Mouse (Mus musculus) forebrain, embryonic 14.5 days (tissue): Measurements from ENCODE around the gene Plekhn1. TPM values are rescaled to one million over a fixed set of nuclear protein-coding genes. Genes with fewer than 3 reads are reported as not detected.

Source experiments
- ATAC-seq: fragments of 200-750 bp; cut with Nextera tagmentation; 2 replicates; pipeline ENCODE4 v1.8.0; 2017; ENCODE audit warnings: mild to moderate bottlenecking, moderate library complexity
- DNase-seq: peaks from one replicate; pipeline ENCODE4 v3.0.0-alpha.2; 2015; ENCODE audit warnings: low spot score
- H3K27ac ChIP-seq: fragments of 300-500 bp; sonication (generic); 2 replicates; pipeline ENCODE4 v1.5.1; 2014; ENCODE audit warnings: low read depth, mild to moderate bottlenecking, control low read depth, low read length, moderate library complexity
- H3K27me3 ChIP-seq: fragments of 300-500 bp; sonication (generic); replicated peaks from 2 replicates; pipeline ENCODE4 v1.6.1; 2014; ENCODE audit warnings: low read length, control low read depth, mixed read lengths; ENCODE audit not compliant: control insufficient read depth, insufficient read depth
- H3K36me3 ChIP-seq: fragments of 300-500 bp; sonication (generic); 2 replicates; pipeline ENCODE4 v1.6.1; 2014; ENCODE audit warnings: low read length, control low read depth; ENCODE audit not compliant: control insufficient read depth, insufficient read depth
- H3K4me1 ChIP-seq: fragments of 300-500 bp; sonication (generic); 2 replicates; pipeline ENCODE4 v1.6.1; 2014; ENCODE audit warnings: antibody characterized with exemption, low read length, control low read depth; ENCODE audit not compliant: control insufficient read depth, insufficient read depth
- H3K4me2 ChIP-seq: fragments of 300-500 bp; sonication (generic); 2 replicates; pipeline ENCODE4 v1.6.1; 2014; ENCODE audit warnings: mild to moderate bottlenecking, control low read depth, low read length
- H3K4me3 ChIP-seq: fragments of 300-500 bp; sonication (generic); 2 replicates; pipeline ENCODE4 v1.5.1; 2014; ENCODE audit warnings: low read depth, low read length, control low read depth
- H3K9ac ChIP-seq: fragments of 300-500 bp; sonication (generic); 2 replicates; pipeline ENCODE4 v1.6.1; 2014; ENCODE audit warnings: mild to moderate bottlenecking, low read length, control low read depth, moderate library complexity
- H3K9me3 ChIP-seq: fragments of 300-500 bp; sonication (generic); replicated peaks from 2 replicates; pipeline ENCODE4 v1.6.1; 2016; ENCODE audit warnings: low read length, control low read depth, mixed read lengths; ENCODE audit not compliant: control insufficient read depth
- WGBS: fragments of 180-500 bp; shearing (Covaris S2); extraction: QIAGEN DNeasy Blood & Tissue Kit; methylation state at CpG from one replicate; pipeline ENCODE4 v1.1.7; 2014; 5-methylcytosine and 5-hydroxymethylcytosine counted together
- polyA plus RNA-seq: library from polyadenylated mRNA; unstranded; fragments of >200 nt; fragmentation: Nextera tagmentation; extraction: Ambion mirVana; gene quantifications from 2 replicates; pipeline ENCODE4 v1.2.1, GENCODE M21; 2014

The Plekhn1 gene
- polyA plus RNA-seq, 1 experiment from 2014 or later = 19.2 TPM

DNA sequence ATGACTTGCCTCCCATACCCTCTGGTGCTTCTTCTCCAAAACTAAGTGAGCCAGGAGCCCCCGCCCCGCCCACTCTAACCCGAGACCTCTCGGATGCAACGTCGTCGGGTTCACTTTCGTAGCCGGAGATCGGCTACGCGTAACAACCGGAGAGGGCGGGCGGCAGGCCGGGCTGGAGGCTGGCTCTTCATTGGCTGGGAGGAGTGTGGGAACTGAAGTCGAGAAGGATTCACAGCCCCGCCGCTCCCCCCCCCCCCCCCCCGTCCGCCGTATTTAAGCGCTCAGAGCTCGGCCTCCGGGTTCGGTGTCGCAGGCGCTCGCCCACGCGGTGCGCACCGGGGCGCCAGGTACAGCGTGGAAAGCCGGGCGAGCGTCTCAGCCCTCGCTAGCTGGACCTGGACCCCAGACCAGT lies 31.6 kb downstream of the Plekhn1 start, which contains the start of gene AW011738:
TSS of gene AW011738 (plus strand) at position 304 of the 412 bp plus-strand sequence.
- ATAC-seq = peak; percentile 86
- H3K27ac ChIP-seq = peak within 1 kb of the TSS; percentile 39; the same call in 1 of the 2 replicates
- DNase-seq = peak; percentile 84
- H3K27me3 ChIP-seq = no peaks in the 10 kb centered on the region
- WGBS = 0% methylated on average over 27 of the region's 39 CpGs
- 0 out of 2 replicates have a peak, but pooled peaks cover 3% of the 10 kb centered on the region for H3K36me3 ChIP-seq
- peak within 1 kb of the TSS; percentile 96 for H3K4me2 ChIP-seq
- peak within 1 kb of the TSS; percentile 77 for H3K9ac ChIP-seq
- no peaks in the 10 kb centered on the region for H3K9me3 ChIP-seq
- H3K4me3 ChIP-seq = peak within 1 kb of the TSS; percentile 56
- H3K4me1 ChIP-seq = peaks cover 7% of the 10 kb centered on the region

DNA sequence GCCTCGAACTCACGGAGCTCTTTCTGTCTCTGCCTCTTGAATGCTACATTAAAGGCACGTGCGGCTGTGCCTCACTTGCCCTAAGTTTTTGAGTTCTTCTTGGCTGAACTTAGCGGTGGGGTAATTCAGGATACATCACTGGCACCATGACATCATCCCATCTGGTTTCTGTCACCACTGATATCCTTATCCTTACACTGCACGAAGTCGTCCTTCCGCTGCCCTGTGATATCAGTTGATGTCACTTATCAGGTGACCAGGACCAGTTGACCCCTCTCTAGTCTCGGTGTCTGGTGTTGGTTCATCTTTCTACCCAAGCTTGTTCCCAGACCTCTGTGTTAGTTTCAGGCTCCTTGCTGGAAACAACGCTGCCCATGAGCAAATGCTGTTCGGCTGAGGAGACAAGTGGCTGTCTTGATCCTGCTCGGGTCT lies 32.2 kb downstream of the Plekhn1 start:
- no peak for DNase-seq
- Histone ChIP-seq H3K4me1 (peaks cover 7% of the 10 kb centered on the region), H3K36me3 (0 out of 2 replicates have a peak, but pooled peaks cover 3% of the 10 kb centered on the region), H3K4me2 (peak overlapping the region; percentile 96), H3K27me3 (no peaks in the 10 kb centered on the region), H3K9me3 (no peaks in the 10 kb centered on the region), H3K4me3 (peak overlapping the region; percentile 56), H3K9ac (peak overlapping the region; percentile 77; the same call in 1 of the 2 replicates), H3K27ac (peak overlapping the region; percentile 35; the same call in 1 of the 2 replicates)
- 48% methylated on average over 12 of the region's 12 CpGs for WGBS
- ATAC-seq = no peak

DNA sequence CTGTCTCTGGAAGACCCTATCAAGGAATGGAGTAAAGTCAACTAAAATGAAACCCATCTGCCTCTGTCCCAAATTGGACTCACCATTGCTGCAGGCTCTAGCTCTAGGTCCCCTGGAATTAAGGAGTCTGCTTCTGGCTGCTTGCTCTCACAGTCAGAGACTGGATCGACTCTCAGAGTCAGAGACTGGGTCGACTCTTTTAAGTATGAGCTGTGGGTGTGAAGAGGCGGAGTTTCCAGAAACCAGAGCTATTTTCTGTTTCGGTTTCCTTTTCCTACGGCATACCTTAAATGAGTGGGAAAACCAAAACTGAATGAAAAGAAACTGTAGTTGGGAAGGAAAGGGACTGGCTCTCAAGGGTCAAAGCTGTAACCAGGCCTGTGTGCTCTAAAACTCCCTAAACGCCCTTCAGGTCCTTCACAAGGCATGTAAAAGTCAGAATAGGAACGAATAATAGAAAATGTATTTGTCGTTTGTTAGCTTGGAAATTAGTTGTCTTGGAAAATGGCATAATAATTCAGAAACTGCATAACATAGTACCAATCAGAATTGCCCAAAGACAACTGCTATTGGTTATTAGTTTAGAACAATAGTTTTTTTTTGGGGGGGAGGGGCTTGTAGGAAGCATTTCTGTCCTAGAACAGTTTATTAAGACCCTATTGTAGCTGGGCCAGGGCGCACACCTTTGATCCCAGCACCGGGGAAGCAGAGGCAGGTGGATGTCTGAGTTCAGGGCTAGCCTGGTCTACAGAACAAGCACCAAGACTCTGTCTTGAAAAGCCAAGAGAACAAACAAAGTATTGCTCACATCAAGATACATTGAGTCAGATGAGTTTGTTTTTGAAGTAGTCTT lies 33.8 kb downstream of the Plekhn1 start, which contains the start of gene Isg15:
TSS of gene Isg15 (minus strand) at position 196 of the 853 bp plus-strand sequence.
- H3K4me3 ChIP-seq = no peak within 1 kb of the TSS
- H3K4me2 ChIP-seq = no peak within 1 kb of the TSS
- no peak within 1 kb of the TSS for H3K27ac ChIP-seq
- no peaks in the 10 kb centered on the region for H3K9me3 ChIP-seq
- ATAC-seq = no peak
- no peaks in the 10 kb centered on the region for H3K36me3 ChIP-seq
- H3K9ac ChIP-seq = no peak within 1 kb of the TSS
- no peaks in the 10 kb centered on the region for H3K27me3 ChIP-seq
- 68% methylated on average over 10 of the region's 10 CpGs for WGBS
- DNase-seq = no peak
- peaks cover 12% of the 10 kb centered on the region for H3K4me1 ChIP-seq

DNA sequence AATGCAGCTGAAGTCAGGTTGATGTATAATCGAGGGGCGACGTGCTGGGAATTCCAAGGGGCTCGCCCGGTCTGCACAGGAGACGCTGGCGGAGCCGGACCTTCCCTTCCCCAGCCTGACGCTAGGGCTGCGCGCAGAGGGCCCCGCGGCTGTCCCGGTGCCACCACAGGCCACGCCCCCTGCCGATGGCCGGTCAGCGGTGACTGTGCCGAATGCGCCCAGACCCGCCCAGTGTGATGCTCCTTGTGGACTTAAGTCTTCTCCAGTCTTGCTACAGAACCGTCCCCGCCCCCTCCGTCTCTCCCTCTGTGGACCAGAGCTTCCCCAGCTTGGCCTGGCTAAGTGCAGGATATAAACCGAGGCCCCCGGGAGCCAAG lies 36.8 kb downstream of the Plekhn1 start:
- ATAC-seq (peak; percentile 92), DNase-seq (peak; percentile 94)
- H3K36me3 ChIP-seq = peaks cover 10% of the 10 kb centered on the region
- peak overlapping the region; percentile 94 for H3K27ac ChIP-seq
- H3K9me3 ChIP-seq = no peaks in the 10 kb centered on the region
- under 1% methylated on average over 26 of the region's 26 CpGs for whole genome bisulfite sequencing
- H3K27me3 ChIP-seq = no peaks in the 10 kb centered on the region
- peak overlapping the region; percentile 86 for H3K4me3 ChIP-seq
- peaks cover 35% of the 10 kb centered on the region for H3K4me1 ChIP-seq
- peak overlapping the region; percentile 67 for H3K9ac ChIP-seq
- H3K4me2 ChIP-seq = peak overlapping the region; percentile 57

DNA sequence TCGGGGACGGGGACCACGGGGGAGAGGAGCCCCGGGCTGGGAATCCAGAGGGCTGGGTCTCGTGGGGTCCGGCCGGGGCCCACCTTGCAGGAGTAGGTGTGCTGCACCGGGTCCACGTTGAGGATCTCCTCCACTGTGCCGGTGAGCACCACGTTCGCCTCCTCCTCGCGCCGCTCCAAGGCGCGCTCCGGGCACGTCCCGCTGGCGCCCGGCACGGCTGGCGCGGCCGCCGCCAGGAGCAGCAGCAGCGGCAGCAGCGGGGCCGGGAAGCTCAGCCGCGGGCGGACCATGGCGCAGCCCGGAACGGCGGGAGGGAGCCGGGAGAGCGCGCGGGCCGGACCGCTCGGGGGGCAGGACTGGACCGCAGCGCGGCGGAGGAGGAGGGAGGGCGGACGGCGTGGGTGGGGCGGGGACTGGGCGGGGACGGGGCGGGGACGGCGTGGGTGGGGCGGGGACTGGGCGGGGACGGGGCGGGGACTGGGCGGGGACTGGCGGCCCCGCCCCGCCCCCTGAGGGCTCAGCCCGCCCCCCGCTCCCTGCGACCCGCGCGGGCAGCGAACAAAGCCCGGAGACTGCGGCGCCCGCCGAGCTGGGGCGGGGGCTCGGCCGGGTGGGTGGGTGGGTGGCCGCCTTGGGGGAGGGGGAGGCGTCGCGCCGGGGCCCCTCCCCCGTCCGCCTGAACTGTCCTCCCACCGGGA lies 37.4 kb downstream of the Plekhn1 start, which contains the start of gene Agrn:
TSS of gene Agrn (minus strand) at position 358 of the 698 bp plus-strand sequence.
- ATAC-seq (peak; percentile 81), DNase-seq (no peak)
- peaks cover 15% of the 10 kb centered on the region for H3K36me3 ChIP-seq
- WGBS = under 1% methylated on average over 30 of the region's 88 CpGs
- H3K4me3 ChIP-seq = peak within 1 kb of the TSS; percentile 86
- H3K9me3 ChIP-seq = no peaks in the 10 kb centered on the region
- peak within 1 kb of the TSS; percentile 94 for H3K27ac ChIP-seq
- peaks cover 34% of the 10 kb centered on the region for H3K4me1 ChIP-seq
- H3K27me3 ChIP-seq = no peaks in the 10 kb centered on the region
- H3K9ac ChIP-seq = peak within 1 kb of the TSS; percentile 91
- H3K4me2 ChIP-seq = peak within 1 kb of the TSS; percentile 95

DNA sequence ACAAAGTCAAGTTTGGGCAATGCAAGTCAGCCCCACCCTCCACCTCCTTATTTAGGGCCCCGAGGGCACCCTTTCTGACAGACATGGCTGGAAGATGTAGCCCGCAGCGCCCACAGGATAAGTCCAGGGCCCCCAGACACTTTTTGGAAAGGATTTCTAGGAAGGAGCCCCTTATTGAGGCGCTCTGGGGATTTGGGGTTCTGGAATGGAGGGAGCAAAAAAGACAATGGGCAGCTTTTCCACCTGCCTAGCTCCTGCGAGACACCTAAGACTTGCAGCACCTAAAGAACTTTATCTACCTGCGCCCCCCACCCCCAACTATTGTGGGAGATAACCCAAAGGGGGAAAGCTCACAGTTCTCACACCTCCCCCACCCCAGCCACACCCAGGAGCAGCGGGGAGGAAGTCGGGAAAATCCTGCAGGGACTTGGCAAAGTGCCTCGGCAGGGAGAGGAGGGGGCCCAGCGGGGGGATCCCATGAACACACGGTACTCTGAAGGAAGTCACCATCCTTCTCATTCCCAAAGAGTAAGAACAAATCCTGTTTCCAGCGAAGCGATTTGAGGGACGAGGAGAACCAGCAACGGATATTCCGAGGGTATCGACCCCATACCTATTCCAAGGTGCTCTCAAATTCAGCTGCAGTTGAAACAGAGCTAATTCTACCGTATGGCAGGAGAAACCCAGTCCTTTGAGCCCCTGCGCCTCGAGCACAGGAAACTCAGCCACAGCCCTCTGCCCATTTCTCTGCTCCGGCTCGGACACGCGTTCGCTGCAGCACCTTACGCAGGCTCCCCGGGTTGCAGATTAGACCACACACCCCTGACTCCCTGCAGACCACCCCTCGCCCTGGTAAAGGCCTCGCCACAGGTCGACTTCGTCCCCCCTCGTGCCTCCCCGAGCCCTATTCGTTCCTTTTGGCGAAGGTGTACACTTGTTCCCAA lies 38.5 kb downstream of the Plekhn1 start:
- Histone ChIP-seq H3K9ac (peak overlapping the region; percentile 91), H3K4me3 (peak overlapping the region; percentile 86), H3K27ac (peak overlapping the region; percentile 81), H3K4me2 (peak overlapping the region; percentile 95), H3K27me3 (no peaks in the 10 kb centered on the region), H3K36me3 (peaks cover 25% of the 10 kb centered on the region), H3K9me3 (no peaks in the 10 kb centered on the region), H3K4me1 (peaks cover 35% of the 10 kb centered on the region)
- DNase-seq = peak; percentile 86
- 3% methylated on average over 35 of the region's 35 CpGs for WGBS
- ATAC-seq = peak; percentile 33

DNA sequence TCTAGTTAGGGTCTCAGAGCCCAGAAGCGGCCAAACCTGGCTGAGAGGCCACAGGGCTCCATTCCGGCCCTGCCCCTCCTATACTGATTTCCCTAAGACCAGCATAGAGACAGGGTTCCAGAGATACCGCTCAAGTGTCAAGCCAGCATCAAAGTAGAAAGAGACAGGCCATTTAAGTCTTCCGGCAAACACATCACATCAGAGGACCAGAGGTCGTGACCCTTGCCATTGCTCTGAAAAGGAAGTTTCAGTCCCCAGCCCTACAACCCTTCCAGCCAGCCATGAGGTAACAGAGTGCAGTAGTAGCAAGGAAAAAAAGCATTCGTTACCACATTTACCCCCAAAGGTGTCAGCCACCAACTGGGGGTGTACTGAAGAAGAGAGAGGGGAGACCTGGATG lies 40.3 kb downstream of the Plekhn1 start:
- H3K9ac ChIP-seq = no peak overlapping the region; the same call in 1 of the 2 replicates
- 49% methylated on average over 6 of the region's 6 CpGs for WGBS
- no peak overlapping the region for H3K4me3 ChIP-seq
- no peaks in the 10 kb centered on the region for H3K27me3 ChIP-seq
- peak overlapping the region; percentile 95; the same call in 1 of the 2 replicates for H3K4me2 ChIP-seq
- peaks cover 44% of the 10 kb centered on the region for H3K4me1 ChIP-seq
- no peak for DNase-seq
- no peaks in the 10 kb centered on the region for H3K9me3 ChIP-seq
- H3K27ac ChIP-seq = no peak overlapping the region
- H3K36me3 ChIP-seq = peaks cover 35% of the 10 kb centered on the region
- no peak for ATAC-seq

DNA sequence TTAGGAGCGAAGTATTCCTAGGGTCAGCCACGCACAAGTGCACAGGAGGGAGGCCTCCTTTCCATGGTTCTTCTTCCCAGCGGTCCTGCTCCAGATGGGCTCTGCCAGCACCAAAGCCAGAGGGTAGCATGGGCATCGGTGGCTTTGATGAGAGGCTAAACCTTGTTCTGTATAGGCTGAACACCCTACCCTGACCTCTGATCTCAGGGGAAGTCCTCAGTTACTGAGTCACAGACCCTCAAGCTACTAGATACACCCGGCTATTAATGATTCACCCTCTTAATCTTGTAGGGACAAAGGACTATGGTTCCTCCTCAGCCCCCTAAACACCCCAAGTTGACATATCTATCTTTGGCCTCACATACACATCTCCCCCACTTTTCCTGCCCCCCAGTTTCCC lies 40.8 kb downstream of the Plekhn1 start:
- no peaks in the 10 kb centered on the region for H3K27me3 ChIP-seq
- no peak overlapping the region for H3K4me3 ChIP-seq
- H3K36me3 ChIP-seq = peaks cover 35% of the 10 kb centered on the region
- H3K27ac ChIP-seq = no peak overlapping the region
- no peak for DNase-seq
- no peak for ATAC-seq
- peaks cover 48% of the 10 kb centered on the region for H3K4me1 ChIP-seq
- no peaks in the 10 kb centered on the region for H3K9me3 ChIP-seq
- 76% methylated on average over 5 of the region's 5 CpGs for WGBS
- peak overlapping the region; percentile 95; the same call in 1 of the 2 replicates for H3K4me2 ChIP-seq
- H3K9ac ChIP-seq = no peak overlapping the region; the same call in 1 of the 2 replicates
